Mouse (Mus musculus) kidney, postnatal 14 days (tissue): ENCODE data around the gene Btg4.
A peak's percentile ranks its signal among the peaks of the same experiment; 100 is the strongest.
"Not testable (repeated sequence)": the region's sequence is repeated elsewhere in the genome, so short reads cannot be mapped to it uniquely, and the experiment has no call there.

ENCODE experiments used
- DNase-seq: peaks from one replicate; pipeline ENCODE4 v3.0.0; 2022; ENCODE audit warnings: mixed read lengths

Btg4 gene

GRCm38 (mm10) chr9:51096306-51096705, 35.6 kb downstream of the Btg4 start:
- DNase-seq, result no peak

DNA sequence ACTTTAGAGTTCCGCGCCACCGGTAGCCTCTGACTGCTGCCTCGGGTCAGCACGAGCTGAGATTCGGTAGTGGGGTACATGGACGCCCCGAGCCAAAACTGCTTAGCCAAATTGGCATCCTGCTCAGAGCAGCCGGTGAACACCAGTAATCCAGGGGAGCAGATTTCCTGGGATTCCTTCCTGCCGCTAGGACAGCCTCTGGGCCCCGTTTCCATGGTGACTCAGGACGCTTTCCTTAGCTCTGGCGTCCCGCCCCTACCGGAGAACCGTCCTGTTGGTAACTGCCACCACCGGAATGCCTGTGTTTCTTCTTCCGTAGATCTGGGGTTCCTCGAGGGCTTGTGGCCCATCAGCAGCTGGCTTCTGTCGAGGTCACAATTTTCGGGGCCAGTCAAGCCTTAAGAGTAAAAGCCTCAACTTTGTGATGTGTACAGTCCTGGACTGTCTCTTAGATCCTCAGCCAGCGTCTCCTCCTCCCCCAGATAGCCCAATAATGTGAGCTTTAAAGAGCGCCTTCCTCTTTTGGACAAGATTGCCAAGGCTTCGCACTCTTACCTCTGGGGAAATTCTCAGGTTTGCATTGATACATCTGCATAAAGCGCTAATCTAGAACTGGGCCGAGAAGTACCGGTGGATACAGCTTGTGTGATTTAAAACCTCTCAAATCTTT, 41.2 kb downstream of the Btg4 start, which contains the start of gene 4833427G06Rik:
Gene 4833427G06Rik, minus strand, starts transcription at position 323 of the 670 bp plus-strand sequence.
- DNase-seq, result peak; percentile 63

GRCm38 (mm10) chr9:51102963-51103807, 42.5 kb downstream of the Btg4 start:
- DNase-seq, result peak; percentile 60

DNA sequence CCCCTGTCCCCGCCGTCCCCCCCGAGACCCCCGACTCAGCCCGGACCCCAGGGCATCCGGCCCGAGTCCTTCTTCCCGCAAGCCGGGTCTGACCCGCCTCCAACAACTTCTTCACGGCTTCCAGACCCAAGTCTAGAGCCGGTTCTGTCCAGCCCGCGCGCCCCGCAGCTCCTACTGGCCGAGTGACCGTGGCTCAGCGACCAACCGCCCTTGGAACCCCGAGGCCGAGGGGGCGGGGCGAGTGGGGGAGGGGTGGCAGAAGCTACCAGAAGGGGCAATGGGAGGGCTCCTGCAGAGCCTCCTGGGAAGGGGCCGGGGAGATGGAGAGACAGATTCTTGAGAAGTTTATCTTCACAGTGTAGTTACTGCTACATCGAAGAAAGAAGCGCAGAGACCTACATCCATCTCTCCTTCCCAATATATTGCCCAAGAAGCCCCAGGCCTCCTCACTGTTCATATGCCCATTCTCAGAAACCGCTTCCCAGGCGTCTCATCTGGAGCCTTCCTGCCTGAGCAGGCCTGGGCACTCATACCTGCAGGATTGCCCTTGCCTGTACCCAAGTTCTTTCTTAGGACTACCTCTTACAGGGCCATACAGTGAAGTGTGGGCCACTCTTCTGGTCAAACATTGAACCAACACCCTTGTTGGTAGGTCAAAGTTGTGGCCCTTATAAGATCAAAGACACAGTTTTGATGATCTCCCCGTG, 43.3 kb downstream of the Btg4 start:
- DNase-seq, result peak; percentile 53

DNA sequence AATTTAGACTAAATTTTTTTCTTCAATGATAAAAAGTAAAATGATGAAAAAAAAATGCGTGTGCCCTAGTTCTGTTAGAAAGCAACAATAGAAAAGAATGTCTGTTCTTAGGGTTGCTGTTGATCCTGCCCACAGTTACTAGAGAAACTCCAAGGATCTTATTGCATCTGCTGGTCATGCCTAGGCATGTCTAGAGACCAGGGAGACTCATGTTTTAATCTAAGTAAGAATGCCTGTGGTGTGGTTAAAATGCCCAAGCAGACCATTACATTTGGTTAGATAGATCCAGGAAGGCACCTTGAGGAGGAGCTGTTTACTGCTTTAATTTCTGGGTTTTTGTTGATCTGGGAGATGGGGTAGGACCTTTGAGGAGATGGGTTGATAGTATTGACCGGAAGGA, 45.0 kb downstream of the Btg4 start:
- DNase-seq, result no peak

DNA sequence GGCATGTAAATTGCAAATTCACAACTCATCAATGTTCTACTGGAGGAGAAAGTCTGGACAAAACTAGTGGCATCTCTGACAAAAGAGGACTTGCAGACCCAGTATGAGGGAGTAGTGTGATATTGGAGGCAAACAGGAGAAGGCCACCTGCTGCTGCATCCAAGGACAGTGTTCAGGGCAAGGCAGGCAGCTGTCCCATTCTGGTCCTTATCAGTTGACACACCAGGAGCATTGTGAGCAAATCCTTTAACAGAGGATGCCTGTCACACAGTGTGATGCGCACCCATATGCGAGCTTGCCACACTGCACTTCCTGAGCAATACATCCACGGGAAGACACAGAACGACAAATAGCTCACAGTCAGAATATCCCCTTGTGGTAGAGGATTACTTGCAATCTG, 54.1 kb downstream of the Btg4 start:
- DNase-seq, result no peak

DNA sequence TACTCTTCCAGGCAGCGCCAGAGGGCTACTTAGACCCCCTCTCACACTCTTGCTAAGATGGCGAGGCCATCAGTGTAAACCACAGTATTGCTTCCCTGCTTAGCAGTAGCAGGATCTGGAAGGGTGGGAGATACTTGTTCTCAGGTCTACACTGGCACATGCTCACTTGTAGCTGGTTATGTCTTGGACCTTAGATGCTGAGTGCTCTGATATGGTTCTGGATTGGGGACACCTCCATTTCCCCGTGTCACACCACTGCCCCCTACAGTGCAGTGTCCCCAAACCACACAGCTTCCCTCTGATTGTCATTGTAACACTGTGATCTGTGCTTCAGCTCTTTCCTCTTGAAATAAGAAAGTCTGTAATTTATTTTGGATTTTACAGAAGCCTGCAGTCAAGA, 76.3 kb downstream of the Btg4 start:
- peak; percentile 9 for DNase-seq

- DNase-seq, result no peak
Observed at GRCm38 (mm10) chr9:51137432-51137831, 76.7 kb downstream of the Btg4 start.

- DNase-seq, result no peak
Observed at GRCm38 (mm10) chr9:51137836-51138235, 77.1 kb downstream of the Btg4 start.

DNA sequence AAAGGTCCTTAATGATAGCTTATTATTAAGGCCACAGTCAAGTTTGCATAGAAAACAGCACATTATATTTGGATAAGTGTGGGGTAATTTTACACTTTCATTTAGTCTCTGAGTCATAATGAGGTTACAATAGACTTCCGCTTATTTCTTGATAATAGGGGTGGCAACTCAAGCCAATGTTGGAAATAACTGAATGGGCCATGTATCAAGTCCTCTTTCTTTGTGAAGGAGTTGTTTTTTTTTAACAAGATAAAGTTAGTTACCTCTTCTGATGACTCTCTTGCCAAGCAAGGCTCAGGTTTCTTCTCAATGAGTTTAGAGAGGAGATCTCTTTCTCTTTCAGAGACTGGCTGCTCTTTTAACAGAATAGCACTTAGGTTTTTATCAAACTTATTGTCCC, 77.6 kb downstream of the Btg4 start:
- DNase-seq, result no peak

DNA sequence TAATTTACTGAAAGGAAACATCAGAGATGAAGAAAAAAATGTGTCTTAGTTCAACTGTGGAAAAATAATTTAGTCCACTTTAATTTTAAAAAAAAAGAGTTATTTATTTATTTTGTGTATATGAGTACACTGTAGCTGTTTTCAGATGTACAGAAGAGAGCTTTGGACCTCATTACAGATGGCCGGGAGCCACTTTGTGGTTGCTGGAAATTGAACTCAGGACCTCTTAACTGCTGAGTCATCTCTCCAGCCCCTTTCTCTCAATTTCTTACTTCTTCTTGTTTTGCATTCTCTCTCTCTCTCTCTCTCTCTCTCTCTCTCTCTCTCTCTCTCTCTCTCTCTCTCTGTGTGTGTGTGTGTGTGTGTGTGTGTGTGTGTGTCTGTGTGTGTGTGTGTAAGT, 78.7 kb downstream of the Btg4 start:
- not testable (repeated sequence) for DNase-seq

GRCm38 (mm10) chr9:51140711-51141110, 80.0 kb downstream of the Btg4 start:
- DNase-seq, result no peak

DNA sequence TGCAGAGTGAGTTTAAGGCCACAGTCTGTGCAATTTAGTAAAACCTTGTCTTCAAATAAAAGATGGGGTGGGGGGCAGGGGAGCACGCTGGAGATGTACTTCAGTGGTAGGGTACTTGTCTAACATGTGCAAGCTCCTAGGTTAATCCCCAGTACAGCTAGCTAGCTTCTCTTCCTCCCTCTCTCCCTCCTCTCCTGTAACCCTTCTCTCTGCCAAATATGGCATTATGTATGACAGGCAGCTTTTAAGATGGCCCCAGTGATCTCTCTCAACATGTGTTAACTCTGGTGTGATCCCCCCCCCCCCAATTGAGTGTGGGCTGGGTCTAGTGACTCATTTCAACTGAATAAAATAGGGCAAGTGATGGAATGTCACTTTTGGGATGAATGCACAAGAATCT, 82.7 kb downstream of the Btg4 start:
- DNase-seq, result no peak

DNA sequence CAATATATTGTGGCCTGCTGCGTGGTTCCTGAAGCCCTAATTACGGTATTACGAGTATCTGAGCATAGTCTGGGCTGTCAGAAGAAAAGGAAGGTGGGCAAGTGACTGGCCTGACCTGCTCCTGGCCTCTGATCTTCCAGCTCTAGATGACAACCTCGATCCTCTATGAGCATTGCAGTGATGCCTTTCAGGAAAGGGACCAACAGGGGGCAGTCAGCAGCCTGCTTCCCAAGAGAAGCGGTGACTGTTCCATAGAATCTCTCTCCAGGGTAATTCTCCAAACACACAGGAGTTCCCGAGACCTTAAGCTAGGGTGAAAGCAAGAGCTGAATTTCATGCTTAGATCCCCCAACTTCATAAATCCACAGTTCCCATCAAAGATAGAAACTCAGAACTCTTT, 83.5 kb downstream of the Btg4 start:
- DNase-seq, result no peak

DNA sequence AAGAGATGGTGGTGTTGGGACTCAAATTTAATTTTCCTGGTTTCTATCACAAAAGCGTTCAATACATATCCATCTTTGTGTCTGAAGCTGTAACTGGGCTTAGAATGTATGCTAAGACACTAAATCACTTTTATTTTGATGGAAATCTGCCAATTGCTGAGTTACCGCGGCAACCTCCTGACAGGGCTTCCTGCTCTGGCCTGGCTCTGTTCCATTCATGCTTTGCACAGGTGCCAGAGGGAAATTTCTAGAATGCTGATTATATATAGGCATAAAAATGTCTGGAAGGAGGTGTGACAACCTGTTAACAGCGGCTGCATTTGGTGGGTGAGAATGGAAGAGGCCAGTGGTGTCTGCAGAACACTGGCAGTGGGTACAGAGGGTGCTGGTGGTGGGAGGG, 85.8 kb downstream of the Btg4 start:
- DNase-seq, result peak; percentile 21

DNA sequence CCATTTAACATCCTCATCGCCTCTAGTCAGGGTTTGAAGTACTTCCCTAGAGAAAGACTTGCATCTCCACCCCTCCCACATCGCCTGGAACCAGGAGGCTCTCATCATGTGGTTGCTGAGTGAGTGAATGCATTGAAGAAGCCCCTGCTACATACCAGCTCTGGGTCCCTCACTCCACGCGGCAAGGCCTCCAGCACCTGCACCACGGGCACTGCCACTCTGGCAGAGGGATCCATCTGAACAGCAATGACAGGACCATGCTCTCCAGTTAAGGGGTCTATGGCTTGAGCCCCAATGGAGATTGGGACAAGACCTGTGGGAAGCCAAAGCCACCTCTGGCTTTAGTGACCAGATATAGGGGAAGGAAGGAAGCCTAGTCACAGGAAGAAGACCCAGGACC, 86.6 kb downstream of the Btg4 start:
- DNase-seq, result no peak

DNA sequence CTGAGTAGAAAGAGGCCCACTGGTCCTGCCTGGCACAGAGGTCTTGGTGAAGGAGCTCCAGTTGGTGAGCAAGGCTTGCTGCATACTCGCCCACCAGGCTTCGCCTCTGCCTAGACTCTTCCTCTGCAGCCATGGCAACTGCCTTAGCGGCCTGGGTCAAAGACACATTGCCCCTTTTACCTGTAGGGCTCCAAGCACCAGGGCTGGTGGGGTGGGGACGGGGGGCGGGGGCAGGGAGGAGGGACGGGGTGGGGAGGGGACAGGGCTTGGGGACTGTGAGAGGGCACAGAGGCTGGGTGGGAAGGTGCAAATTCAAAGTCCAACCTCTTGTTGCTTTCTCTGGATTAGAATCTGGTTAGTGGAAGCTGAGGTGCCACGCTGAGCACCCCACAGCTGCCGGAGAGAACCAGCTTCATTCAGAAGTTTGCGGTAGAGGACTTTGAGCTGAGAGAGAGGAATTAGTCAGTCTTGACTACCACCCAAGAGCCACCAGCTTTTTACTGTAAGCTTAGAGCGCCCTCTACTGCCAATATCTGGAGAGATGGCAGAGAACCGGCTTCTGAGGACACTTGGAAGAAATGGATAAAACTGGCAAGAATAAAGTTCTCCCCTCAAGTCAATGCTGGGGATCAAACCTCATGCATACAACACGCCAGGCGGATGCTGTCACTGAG, 91.5 kb downstream of the Btg4 start:
- DNase-seq, result peak; percentile 74

DNA sequence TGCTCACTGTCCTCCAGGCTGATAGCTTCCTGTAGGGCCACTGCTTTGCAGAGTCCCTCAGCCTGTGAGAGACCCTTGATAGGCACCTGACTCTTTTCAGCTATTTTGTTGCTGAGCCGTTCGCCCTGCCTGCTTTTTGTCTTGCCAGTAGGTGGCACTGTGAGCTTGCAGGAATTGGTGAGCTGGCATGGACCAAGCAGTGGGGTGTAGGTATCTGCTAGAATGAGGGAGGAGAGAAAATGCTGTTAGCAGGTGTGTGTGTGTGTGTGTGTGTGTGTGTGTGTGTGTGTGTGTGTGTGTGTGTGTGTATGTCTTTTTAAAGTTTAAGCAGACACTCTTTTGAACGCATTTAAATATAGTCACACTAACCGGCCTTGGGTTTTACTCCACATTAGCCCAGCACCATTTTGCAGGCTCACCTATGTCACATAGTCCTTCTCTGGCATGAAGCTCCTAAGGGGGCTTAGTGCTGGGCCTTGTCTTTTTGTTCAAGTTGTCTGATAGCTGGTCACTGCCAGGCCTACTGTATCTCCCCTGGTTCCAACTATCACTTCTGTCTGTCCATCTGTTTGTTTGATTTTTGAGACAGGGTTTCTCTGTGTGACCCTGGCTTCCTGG, 101.2 kb downstream of the Btg4 start:
- DNase-seq, result peak; percentile 80

DNA sequence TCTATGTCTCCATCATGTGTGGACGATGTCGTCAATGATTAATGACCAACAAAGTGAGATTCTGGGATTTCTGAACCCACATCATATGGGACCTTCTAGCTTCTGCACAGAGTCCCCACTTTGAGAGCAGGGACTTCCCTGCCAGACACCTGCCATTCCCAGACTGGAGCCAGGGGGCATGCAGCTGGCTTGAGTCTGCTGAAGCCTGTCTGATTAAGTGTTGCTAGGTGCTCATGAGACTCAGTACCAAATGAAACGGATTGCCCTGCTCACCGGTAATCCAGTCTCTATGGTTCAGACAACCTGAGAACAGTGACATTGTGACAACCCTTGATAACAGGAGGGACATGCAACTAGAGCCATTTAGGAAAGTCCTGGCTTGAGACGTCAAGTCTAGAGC, 103.3 kb downstream of the Btg4 start:
- no peak for DNase-seq

DNA sequence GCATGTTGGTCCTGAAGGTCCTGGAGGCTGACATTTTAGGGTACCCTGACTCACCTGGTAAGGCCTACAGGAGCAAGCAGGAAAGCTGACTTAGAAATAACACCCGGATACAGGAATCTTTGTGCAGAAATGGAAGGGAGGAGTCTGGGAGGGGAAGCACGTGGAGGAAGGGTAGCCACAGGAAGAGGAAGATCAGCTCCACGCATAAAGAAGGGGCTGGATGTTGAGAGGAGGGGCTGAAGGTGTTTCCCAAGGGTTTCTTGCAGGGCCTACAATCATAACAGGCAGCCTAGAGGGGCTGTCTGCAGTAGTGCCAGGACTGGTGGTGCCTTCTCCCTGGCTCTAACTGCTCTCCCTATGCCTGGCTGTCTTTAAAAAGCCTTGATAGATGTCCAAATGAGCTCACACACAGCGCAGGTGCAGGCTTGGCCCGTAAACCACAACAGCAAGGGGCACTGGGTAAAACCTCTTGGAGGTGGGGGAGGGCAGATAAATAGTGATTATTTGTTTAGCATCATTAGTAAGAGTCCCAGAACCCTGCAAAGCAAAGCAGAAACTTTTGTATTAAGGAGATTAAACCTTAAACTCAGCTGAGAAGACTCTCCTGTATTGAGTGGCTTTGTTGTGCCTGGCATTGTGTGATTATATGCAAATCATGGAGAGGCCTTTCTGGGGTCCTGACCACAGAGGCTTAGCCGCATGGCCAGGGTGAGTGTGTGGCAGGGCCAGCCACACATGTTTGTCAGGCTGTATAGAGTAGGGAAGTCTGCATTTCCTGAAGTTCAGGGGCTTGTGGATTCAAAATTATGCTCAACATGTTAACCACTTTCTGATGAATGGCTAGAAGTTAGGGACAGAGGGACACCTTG, 104.8 kb downstream of the Btg4 start, which contains the start of gene Gm32742:
Gene Gm32742, minus strand, starts transcription at position 206 of the 869 bp plus-strand sequence.
- DNase-seq, result no peak

DNA sequence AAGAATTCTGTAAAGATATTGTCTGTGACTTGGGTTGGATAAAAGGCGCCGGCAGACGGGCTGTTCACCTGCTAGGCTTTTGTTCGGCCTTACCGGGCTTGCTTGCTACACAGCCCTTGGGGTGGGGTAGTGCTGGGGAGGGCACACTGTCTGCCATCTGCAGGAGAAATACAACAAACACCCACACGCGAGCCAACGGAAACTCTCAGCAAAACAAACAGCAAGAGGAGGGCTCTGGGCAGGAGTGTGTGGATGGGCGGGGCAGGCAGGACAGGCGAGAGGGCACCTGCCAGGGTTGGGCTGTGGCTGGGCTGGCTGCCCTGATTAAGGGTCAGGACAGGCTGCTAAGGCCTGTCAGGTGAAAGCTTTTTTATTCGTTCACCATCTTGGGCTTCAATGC, 107.3 kb downstream of the Btg4 start:
- peak; percentile 14 for DNase-seq
